Mouse (Mus musculus) brain, embryonic 14.5 days (tissue): ENCODE measurements at regions not wholly inside any gene's neighbourhood (a gene's known extent, or its start where the extent isn't known, plus 50 kb on each side); places are given as distances from the start of the nearest gene placed in this dataset.

Experiments
- CTCF ChIP-seq: fragments of 200-500 bp; IDR thresholded peaks from 2 replicates; pipeline ENCODE4 v1.5.1; 2012; ENCODE audit warnings: inconsistent platforms, mild to moderate bottlenecking, moderate library complexity, borderline replicate concordance; ENCODE audit not compliant: insufficient read depth, insufficient read length; ENCODE audit errors: extremely low read depth
- POLR2A ChIP-seq: fragments of 200-500 bp; IDR thresholded peaks from 2 replicates; pipeline ENCODE4 v1.6.1; 2012; ENCODE audit warnings: mild to moderate bottlenecking, inconsistent platforms, borderline replicate concordance; ENCODE audit not compliant: poor library complexity, insufficient read depth, insufficient read length, severe bottlenecking; ENCODE audit errors: extremely low read depth

- TF ChIP-seq CTCF (no peak), POLR2A (no peak)
These were observed 72.2 kb upstream of the Map4k3 start for GRCm38 (mm10) chr17:80800454-80800853.
